Mouse (Mus musculus) olfactory bulb, adult 2 months (tissue): ENCODE data around the gene Bbs9.

ENCODE experiments used
- CTCF ChIP-seq: fragments of 200-500 bp; IDR thresholded peaks from 2 replicates; pipeline ENCODE4 v1.5.1; 2012; ENCODE audit warnings: low read depth, mild to moderate bottlenecking, low read length, moderate library complexity; ENCODE audit not compliant: insufficient read depth
- POLR2A ChIP-seq: fragments of 200-500 bp; IDR thresholded peaks from 2 replicates; pipeline ENCODE4 v1.6.1; 2012; ENCODE audit warnings: mild to moderate bottlenecking, low read depth, low read length, moderate library complexity; ENCODE audit not compliant: insufficient read depth

DNA sequence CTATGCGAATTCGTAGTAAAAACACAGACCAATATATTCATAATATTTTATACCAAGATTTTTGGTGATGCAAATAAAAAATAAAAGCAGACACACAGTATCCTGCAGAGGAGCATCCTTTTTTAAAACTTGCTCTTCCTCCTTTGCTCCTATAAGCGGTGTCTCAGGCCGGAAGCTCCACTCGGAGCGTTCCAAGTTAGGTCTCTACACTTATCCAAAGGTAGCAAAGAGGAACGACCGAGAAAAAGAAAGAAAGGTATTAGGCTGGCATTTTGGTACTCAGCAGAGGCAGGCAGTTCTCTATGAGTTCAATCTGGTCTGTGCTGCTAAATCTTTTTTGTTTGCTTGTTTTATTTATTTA lies 6.6 kb upstream of the Bbs9 start:
- TF ChIP-seq CTCF (no peak), POLR2A (no peak)
